Mouse (Mus musculus): ENCODE measurements at regions not wholly inside any gene's neighbourhood (a gene's known extent, or its start where the extent isn't known, plus 50 kb on each side); places are given as distances from the start of the nearest gene placed in this dataset.
"Not testable (repeated sequence)": the region's sequence is repeated elsewhere in the genome, so short reads cannot be mapped to it uniquely, and the experiment has no call there.

DNA sequence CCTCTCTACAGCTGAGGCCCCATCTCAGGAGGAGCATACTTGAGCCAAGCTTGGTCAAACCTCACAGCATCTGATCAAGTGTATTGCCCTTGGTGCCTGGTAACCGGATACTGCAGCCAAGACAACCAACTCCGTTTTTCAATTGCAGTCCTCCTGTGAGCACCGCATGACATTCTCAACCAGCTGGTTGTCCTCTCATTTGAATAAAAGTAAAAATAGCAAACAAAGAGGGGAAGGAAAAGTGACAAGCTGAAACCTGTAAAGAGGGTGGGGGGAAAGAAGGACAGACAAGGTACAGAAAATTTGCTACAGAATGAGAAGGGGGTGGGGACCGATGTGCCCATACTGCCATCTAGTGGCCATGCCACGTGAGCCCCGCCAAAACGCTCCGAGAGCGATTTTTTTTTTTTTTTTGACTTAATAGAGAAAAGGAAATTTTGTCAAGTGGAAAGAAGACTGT is 314.0 kb downstream of the Zpld1 start:
- Histone ChIP-seq H3K27ac (no peak overlapping the region), H3K27me3 (no peaks in the 10 kb centered on the region), H3K4me2 (replicated peaks) (peak overlapping the region; percentile 43), H3K36me3 (no peaks in the 10 kb centered on the region), H3K9ac (no peak overlapping the region), H3K9me3 (replicated peaks) (no peaks in the 10 kb centered on the region; the same call in 1 of the 2 replicates), H3K4me3 (0 out of 2 replicates have a peak overlapping the region, but pooled peaks have one; percentile 8), H3K4me1 (0 out of 2 replicates have a peak, but pooled peaks cover 2% of the 10 kb centered on the region)
- WGBS = 2% methylated on average over 9 of the region's 9 CpGs
- ATAC-seq (ENCODE audit: low FRiP score) = peak; percentile 73

DNA sequence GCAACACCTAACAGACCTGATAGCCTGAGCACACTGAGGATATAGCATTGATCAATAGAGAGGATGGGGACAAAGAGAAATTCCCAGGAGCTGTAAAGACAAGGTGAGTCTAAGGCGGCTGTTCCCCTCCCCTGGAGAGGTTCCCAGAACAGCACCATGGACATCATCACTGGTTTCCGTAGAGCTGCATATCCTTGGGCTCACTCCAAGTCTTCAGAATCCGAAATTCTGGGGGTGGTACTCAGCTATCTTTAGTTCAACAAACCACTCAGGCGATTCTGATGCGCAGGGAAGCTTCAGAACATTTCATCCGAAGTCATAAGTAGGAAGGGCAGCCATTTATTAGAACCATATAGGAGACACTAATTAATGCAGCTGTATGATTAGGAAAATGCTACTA is 327.4 kb downstream of the Zpld1 start:
- Histone ChIP-seq H3K9ac (no peak overlapping the region), H3K4me3 (no peak overlapping the region), H3K9me3 (replicated peaks) (no peaks in the 10 kb centered on the region), H3K36me3 (no peaks in the 10 kb centered on the region), H3K27ac (no peak overlapping the region), H3K27me3 (no peaks in the 10 kb centered on the region), H3K4me1 (no peaks in the 10 kb centered on the region), H3K4me2 (replicated peaks) (no peak overlapping the region)
- no peak for ATAC-seq (ENCODE audit: low FRiP score)
- 81% methylated on average over 6 of the region's 6 CpGs for WGBS

DNA sequence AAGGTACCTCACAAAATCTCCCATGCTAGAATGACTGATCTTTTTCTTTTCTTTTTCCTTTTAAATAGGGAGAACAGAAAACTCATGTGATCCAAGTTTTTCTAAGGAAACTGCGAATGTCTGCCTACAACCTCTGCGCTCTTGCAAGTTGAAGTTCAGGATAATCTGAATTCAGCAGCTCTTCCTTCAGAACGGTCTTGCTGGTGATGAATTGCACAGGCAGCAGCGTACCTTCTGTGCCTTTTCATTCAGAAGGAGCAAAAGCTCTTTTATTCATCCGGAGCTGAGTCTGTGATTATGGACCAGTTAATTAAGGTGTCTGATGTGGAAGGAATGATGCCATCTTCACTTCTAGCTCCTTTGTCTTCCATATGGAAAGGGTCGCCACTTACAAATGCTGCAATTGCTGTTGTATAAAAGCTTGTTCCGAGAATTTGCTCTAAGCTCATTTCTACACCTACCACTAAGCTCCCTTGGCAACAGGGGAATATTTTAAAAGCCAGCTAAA is 353.9 kb downstream of the Zpld1 start:
- Histone ChIP-seq H3K4me1 (no peaks in the 10 kb centered on the region), H3K9me3 (replicated peaks) (no peaks in the 10 kb centered on the region), H3K27me3 (no peaks in the 10 kb centered on the region), H3K4me3 (no peak overlapping the region), H3K36me3 (no peaks in the 10 kb centered on the region), H3K4me2 (replicated peaks) (no peak overlapping the region), H3K9ac (no peak overlapping the region), H3K27ac (no peak overlapping the region)
- 67% methylated on average over 7 of the region's 7 CpGs for WGBS
- ATAC-seq (ENCODE audit: low FRiP score) = no peak

DNA sequence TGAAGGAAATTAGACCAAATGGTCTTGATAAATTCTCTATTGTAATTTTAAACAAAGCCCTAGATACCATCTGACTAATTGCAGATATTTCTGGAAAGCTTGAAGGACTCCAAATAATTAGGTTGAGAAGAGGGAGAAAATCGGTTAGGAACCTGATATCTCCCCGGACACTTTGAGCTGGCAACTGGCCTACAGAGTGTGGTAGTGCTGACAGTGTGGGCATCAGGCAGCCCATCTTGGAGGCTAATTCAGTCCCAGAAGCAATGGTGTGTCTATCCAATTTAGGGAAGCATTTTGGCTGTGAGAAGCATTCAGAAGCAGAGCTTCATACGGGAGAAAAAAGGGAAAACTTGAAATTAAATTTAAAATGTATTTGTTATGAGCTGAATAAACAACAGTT is 369.5 kb downstream of the Zpld1 start:
- H3K4me1 ChIP-seq = no peaks in the 10 kb centered on the region
- 84% methylated on average over 3 of the region's 3 CpGs for WGBS
- ATAC-seq (ENCODE audit: low FRiP score) = no peak

DNA sequence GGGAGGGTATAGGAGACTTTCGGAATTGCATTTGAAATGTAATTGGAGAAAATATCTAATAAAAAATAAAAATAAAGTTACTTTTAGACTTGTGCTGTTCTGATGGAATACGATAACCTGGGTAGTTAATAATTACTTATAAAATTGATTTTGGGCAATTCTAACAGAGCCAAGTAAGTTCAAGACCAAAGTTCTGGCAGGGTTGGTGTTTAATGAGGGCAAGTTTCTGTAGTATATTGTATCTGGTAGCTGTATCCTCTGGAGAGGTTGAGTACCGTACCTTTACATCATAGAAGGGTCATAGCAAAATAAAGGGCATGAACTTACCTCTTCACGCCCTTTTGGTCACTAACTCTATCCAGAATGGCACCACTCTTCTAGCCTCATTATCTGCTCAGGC is 394.9 kb downstream of the Zpld1 start:
- Histone ChIP-seq H3K4me1 (no peaks in the 10 kb centered on the region), H3K27ac (no peak overlapping the region), H3K27me3 (no peaks in the 10 kb centered on the region), H3K9ac (no peak overlapping the region), H3K4me2 (replicated peaks) (no peak overlapping the region), H3K4me3 (no peak overlapping the region), H3K9me3 (replicated peaks) (no peaks in the 10 kb centered on the region), H3K36me3 (no peaks in the 10 kb centered on the region)
- WGBS = 93% methylated on average over 4 of the region's 4 CpGs
- no peak for ATAC-seq (ENCODE audit: low FRiP score)

More for the DNA sequence above, 369.5 kb downstream of the Zpld1 start:
- no peak overlapping the region for H3K9ac ChIP-seq
- no peaks in the 10 kb centered on the region for H3K9me3 ChIP-seq (replicated peaks)
- no peak overlapping the region for H3K27ac ChIP-seq
- no peak overlapping the region for H3K4me3 ChIP-seq
- no peak overlapping the region for H3K4me2 ChIP-seq (replicated peaks)
- H3K36me3 ChIP-seq = no peaks in the 10 kb centered on the region
- no peaks in the 10 kb centered on the region for H3K27me3 ChIP-seq

DNA sequence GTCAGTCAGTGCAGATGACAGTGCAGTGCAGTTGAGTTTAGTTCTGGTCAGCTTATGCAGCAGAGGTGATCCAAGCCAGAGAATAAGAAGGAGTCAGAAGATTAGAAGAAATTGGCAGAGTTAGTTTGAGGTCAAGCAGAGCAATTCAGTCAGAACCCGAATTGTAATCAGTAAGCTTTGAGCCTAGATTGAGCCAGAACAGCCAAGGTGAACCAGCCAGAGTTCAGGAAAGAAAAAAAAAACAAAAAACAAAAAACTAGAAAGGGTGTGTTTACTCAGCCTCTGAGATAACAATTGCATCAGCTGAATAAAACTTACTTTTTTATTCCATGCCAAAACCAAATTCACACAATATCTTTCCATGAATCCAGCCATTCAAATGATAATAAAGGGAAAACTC is 396.3 kb downstream of the Zpld1 start:
- 83% methylated on average over 1 of the region's 1 CpGs for WGBS
- H3K9ac ChIP-seq = no peak overlapping the region
- H3K9me3 ChIP-seq (replicated peaks) = no peaks in the 10 kb centered on the region
- no peaks in the 10 kb centered on the region for H3K36me3 ChIP-seq
- no peak overlapping the region for H3K4me2 ChIP-seq (replicated peaks)
- H3K27me3 ChIP-seq = no peaks in the 10 kb centered on the region
- no peaks in the 10 kb centered on the region for H3K4me1 ChIP-seq
- ATAC-seq (ENCODE audit: low FRiP score) = no peak
- H3K27ac ChIP-seq = no peak overlapping the region
- H3K4me3 ChIP-seq = no peak overlapping the region

DNA sequence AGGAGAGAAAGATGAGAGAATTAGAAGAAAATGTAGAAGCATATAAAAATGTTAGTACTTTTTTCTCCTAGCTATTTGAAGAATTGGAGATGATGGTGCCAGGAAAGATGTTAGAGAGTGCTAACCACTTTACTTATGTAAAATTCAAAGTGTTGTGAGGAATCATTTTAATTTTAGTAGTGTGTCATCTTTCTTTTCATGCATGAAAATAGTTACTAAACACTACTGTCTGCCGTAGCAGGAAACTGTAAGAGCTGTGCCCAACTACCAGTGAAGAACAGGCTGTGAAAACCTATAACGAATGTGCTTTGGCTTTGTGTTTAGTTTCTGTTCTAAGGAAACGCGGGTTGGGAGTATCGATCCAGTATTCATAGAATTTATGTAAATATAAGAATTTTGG is 403.1 kb downstream of the Zpld1 start:
- no peak for ATAC-seq (ENCODE audit: low FRiP score)
- WGBS = 93% methylated on average over 5 of the region's 5 CpGs
- H3K4me3 ChIP-seq = no peak overlapping the region

DNA sequence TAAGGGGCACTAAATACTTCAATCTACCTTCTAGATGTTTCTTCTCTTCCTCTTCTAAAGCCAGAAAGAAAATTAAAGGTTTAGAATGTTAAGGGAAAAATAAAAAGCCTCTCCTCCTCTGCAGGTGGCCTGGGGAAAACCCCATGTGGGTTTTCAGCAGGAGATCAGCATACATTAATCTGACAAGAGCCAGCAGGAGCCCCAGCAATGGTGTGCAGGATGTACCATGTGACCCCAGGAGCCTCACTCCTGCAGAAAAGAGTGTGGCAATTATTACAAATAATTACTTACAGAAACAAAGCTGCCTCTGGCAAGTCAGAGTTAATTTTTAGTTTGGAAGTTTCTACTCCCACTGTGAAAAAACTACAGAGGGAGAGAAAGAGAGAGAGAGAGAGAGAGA is 440.4 kb downstream of the Zpld1 start:
- ATAC-seq (ENCODE audit: low FRiP score) = no peak
- H3K27ac ChIP-seq = no peak overlapping the region
- no peaks in the 10 kb centered on the region for H3K4me1 ChIP-seq
- no peak overlapping the region for H3K4me2 ChIP-seq (replicated peaks)
- no peaks in the 10 kb centered on the region for H3K36me3 ChIP-seq
- H3K27me3 ChIP-seq = no peaks in the 10 kb centered on the region
- no peak overlapping the region for H3K9ac ChIP-seq
- no peaks in the 10 kb centered on the region for H3K9me3 ChIP-seq (replicated peaks)
- H3K4me3 ChIP-seq = no peak overlapping the region

More for the DNA sequence above, 403.1 kb downstream of the Zpld1 start:
- Histone ChIP-seq H3K9ac (no peak overlapping the region), H3K4me2 (replicated peaks) (no peak overlapping the region), H3K36me3 (no peaks in the 10 kb centered on the region), H3K27ac (no peak overlapping the region), H3K27me3 (no peaks in the 10 kb centered on the region), H3K9me3 (replicated peaks) (no peaks in the 10 kb centered on the region), H3K4me1 (no peaks in the 10 kb centered on the region)

DNA sequence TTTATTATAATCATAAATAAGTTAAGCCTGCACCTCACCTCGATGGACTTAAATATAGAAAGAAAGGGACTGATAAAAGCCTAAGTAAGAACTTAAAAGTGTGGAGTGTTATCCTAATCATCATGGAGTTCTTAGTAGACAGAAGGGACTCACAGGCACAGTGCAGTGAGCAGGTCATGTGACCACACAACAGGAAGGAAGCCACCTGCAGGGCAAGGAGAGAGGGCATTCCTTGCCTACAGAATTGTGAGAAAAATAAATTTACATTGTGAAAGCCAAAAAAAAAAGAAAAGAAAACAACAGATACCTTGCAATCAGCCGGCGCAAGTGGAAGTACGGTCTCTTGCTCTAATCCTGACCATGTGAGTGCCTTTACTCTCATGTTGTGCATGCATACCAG is 454.8 kb downstream of the Zpld1 start:
- not testable (repeated sequence) for H3K27me3 ChIP-seq; H3K36me3 ChIP-seq; H3K4me3 ChIP-seq; H3K4me2 ChIP-seq (replicated peaks); H3K9me3 ChIP-seq (replicated peaks); H3K4me1 ChIP-seq; H3K27ac ChIP-seq; ATAC-seq (ENCODE audit: low FRiP score); H3K9ac ChIP-seq
- 89% methylated on average over 4 of the region's 4 CpGs for WGBS

All from hindbrain, embryonic 12.5 days (tissue).